Mouse (Mus musculus) layer of hippocampus, postnatal 10 days (tissue): ENCODE data around the gene Srd5a3. TPM values are rescaled to one million over a fixed set of nuclear protein-coding genes. Genes with fewer than 3 reads are reported as not detected.

ENCODE experiments used
- DNase-seq, 2 experiments: peaks; one replicate each; pipeline ENCODE4 v3.0.0; 2021; ENCODE audit warnings: low spot score in 2 of 2
- total RNA-seq, 2 experiments: library from RNA; stranded (reverse); gene quantifications; 2 replicates each; pipeline ENCODE4 v1.2.3; 2021

Gene Srd5a3
- total RNA-seq, 2 experiments from 2014 or later = 17.9 to 19.6 TPM

DNA sequence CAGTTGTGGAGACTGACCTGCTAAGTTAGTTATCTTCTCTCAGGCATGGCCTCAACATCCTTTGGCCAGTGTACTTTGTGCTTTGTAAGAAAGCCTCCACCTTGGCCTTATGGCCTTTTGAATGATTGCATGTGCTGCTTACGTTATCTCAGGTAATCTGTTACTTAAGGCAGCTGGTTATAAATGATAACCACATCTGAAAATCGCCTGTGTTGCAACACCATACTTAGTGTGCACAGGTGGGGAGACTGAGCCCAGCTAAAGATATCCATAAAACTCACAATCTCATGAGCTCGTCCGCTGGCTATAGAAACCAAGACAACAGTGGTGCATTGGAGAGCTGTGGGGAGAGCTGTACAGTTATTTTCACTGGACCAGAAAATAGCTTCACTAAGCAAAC lies 50.5 kb downstream of the Srd5a3 start:
- no peak for DNase-seq

DNA sequence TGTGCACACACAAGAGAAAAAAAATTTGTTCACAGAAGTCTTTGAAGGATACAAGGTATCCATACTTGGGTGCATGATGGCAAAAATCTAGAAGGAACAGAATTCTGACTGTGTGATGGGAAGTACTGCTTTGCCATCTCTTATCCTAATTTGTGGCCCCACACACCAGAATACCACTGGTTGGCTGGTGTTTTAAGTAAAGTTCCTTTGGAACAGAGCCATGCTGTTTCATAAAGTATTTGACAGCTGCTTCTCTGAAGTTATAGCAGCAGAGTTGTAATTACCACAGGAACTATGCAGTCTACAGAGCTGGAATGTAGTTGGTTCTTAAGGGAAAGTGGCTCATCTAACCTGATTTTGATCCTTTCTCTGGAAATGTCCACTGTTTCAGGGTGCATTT lies 53.0 kb downstream of the Srd5a3 start:
- DNase-seq = no peak

DNA sequence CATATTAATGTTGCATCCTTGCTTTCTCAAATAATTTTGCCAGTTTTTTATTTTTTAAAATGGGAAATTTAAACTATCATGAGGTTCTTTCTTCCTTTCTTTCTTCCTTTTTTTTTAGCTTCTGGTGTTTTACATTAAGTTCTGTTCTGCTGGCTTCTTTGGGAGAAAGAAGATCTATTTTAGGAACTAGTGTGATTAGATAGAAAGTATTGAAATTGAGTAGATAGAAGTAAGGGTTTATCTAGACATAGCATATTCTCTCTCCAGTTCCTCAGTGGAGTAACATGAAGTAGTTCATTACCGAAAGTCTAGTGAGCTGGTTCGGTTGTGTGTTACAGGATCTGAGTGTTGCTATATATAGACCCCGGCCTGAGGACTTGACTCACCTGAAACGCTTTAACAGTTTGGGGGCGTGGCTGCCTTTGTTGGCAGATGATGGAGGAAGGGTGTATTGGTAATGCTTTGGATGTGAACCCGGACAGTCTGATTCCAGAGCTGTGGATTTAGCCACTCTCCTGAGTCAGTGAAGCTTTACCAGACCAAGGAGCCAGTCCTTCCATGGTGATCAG lies 54.4 kb downstream of the Srd5a3 start:
- DNase-seq = no peak

DNA sequence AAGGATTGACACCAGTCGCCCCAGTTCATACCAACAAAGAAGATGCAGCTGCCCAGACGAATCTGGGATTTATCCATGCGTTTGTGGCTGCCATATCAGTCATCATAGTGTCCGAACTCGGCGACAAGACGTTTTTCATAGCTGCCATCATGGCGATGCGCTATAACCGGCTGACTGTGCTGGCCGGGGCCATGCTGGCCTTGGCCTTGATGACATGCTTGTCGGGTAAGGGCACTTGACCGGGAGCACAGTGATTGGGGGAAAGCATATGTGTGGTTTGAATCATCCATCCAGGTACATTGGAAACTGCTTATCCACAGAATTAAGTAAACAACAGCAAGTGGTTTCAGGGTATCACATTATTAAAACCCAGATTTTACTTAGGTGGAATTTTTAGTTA lies 59.3 kb downstream of the Srd5a3 start:
- no peak for DNase-seq

DNA sequence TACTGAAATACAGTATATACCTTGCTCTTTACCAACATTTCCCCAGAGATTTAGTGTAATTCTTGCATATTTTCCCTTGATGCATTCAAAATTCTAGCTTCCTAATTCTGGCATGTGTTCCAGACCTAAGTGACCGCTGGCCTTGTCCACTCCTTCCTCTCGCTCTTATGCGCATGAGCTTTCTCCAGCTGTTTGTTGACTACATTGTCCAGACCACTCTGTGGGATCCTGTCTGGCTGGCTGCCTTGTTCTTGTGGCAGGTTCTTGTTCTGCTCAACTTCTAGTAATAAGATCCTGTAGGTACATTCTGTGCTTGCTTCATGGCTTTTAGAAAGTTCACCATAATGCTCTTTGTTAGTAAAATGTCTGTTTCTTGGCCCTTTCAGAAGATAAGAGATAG lies 63.1 kb downstream of the Srd5a3 start:
- no peak for DNase-seq

Other genes with a start within 250 kb of the Srd5a3 start
- gene Kdr, start 161.8 kb upstream of the Srd5a3 start, total RNA-seq = 10 to 100 TPM; 26.9 to 30.2 TPM
- 10 to 100 TPM; 48.0 to 51.7 TPM for gene Tmem165, start 43.6 kb downstream of the Srd5a3 start, total RNA-seq
- gene Clock, start 164.5 kb downstream of the Srd5a3 start, total RNA-seq = 10 to 100 TPM; 41.1 to 43.3 TPM
- not detected for gene Pdcl2, start 190.9 kb downstream of the Srd5a3 start, total RNA-seq
- gene Nmu, start 223.5 kb downstream of the Srd5a3 start, total RNA-seq = not detected